Mouse (Mus musculus): ENCODE data around the gene Vmn1r85. TPM values are rescaled to one million over a fixed set of nuclear protein-coding genes. Genes with fewer than 3 reads are reported as not detected.

The Vmn1r85 gene
- total RNA-seq, 2 experiments from 2014 or later, result not detected

DNA sequence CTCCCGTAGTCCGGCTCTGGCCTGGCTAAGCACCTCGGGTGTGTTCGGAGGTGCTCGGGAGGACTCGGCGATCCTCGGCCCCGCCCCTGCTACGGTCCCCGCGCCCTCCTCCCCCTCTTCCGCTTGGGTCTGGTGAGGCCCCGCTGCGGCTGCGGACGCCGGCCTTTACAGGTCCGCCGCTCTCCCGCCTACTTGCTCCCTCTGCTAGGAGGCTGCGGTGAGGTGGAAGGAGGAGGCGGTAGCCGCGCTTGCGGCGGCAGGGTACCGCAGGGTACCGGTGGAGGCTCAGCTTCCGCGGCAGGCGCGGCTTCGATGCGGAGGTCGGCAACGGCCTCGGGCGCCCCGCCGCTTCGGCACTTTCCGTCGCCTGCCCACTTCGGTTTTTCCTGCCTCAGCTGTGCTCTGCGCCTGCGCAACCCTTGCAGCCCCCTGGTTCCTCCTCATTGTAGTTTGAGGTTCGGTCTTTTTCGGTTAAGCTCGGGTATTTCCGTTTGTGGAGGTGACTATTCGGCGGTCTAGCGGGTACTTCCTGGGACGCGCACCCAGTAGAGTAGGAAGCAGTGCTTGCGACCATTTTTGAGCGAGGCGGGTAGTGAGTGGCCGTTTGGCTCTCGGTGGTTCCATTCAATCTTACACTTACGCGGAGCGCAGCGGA lies 56.9 kb downstream of the Vmn1r85 start, which contains the start of gene Ube2m:
Gene Ube2m (minus strand): TSS at position 375 of the 655 bp plus-strand sequence.
- DNase-seq, result peak; percentile 98 to 99

DNA sequence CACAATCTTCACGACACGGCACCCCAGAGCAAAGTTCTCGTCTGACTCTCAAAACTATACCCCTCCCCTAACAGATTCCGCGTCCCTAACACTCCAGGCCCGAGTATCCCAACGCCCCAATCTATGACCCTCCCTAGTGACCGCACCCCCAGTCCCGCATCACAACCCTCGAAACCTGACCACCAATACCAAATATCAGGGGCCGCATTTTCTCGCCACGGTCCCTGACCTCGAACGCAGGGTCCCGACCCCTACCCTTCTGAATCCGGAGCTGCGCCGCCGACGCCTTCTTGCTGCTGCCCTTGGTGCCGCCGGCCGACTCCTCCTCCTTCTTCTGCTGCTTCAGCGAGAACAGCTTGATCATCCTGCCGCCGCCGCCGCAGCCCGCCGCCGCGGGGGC lies 57.6 kb downstream of the Vmn1r85 start:
- no peak for DNase-seq

GRCm38 (mm10) chr7:13036806-13037205 lies 58.2 kb downstream of the Vmn1r85 start:
- no peak for DNase-seq

GRCm38 (mm10) chr7:13035211-13035855 lies 59.6 kb downstream of the Vmn1r85 start:
- no peak for DNase-seq

DNA sequence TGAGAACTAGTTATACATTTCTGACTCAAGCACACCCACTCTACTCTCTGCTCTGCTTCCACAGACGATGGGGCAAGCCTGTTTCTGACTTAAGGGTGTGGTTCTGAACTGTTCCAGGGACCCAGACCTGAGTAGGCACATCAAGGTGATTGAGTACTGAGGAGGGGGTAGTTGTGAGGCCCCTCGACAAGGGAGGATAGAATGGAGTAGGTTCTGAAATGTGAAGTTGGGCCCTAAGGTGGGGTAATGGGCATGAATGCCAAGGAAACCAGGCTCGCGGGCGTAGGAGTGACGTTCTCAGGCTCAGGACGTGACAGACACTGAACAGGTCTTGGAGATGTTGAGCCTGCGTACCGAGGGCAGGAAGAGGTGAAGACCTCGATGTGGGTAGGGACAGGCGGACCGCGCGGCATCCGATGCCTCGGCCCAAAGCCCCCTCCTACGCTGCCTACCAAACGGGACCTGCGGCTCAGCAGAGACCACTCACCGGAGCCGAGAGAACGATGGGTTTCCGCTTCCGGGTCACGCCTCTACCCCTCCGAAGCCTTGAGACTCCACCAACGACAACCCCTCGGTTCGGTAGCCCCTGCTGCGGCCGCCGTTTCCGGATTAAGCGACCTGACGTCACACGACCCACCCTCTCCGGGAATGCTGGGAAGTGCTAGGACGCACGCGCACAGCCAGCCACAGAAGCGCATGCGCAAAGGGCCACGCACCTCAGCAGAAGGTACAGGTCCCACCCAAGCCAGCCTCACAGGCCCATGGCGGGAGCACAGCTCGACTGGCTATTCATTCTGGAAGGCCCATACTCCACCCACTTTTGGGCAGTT lies 60.6 kb downstream of the Vmn1r85 start, which contains the start of gene Chmp2a:
Gene Chmp2a (minus strand): TSS at position 660 of the 830 bp plus-strand sequence.
- peak; percentile 98 to 99 for DNase-seq

DNA sequence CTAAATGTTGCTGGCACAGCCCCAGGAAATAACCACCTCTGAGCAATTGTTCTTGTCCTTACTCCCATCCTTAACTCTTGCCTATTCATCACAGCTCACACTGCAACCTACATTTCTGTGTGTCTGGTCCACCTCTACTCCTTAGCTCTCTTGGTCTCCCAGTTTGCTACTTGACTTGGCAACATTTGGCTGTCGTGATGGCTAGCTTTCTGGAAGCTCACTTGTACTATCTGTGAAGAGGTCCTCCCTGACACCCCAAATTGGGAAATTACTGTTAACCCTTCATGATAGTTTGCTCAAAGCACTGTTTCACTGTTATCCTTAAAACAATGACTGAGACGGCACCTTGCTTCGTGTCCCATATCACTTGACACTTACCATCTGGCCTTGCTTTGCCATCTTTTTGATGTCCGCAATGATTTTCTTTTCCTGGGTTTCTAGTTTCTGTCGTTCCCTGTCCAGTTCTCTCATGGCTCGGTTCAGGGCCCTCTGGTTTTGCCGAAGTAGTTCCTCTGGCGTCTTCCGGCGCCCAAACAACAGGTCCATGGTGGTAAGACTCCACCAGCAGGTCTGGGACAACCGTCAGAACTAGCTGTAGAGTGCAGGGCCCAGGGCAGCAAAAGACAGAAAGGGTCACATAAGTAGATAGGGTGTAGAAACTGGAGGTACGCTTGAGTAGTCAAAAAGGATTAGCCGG lies 61.4 kb downstream of the Vmn1r85 start:
- DNase-seq, result no peak

Other genes starting within 250 kb of the Vmn1r85 start
- gene Zfp128, start 214.0 kb downstream of the Vmn1r85 start, total RNA-seq (2021), result 1 to 10 TPM; 2.9 to 3.1 TPM
- gene Zscan22, start 197.4 kb downstream of the Vmn1r85 start, total RNA-seq (2021), result 1 to 10 TPM; 5.5 to 5.8 TPM
- gene Rps5, start 172.9 kb downstream of the Vmn1r85 start, total RNA-seq (2021), result 100 to 1,000 TPM; 575 to 632 TPM
- under 1 TPM; 0.17 to 0.39 TPM for gene Rnf225, start 167.8 kb downstream of the Vmn1r85 start, total RNA-seq (2021)
- 1 to 10 TPM; 2.3 to 2.4 TPM for gene Zfp324, start 129.3 kb downstream of the Vmn1r85 start, total RNA-seq (2021)
- gene Zfp446, start 117.3 kb downstream of the Vmn1r85 start, total RNA-seq (2021), result 1 to 10 TPM; 2.1 to 2.2 TPM
- not detected for gene Slc27a5, start 97.0 kb downstream of the Vmn1r85 start, total RNA-seq (2021)
- 10 to 100 TPM; 93.5 to 96.6 TPM for gene Trim28, start 96.1 kb downstream of the Vmn1r85 start, total RNA-seq (2021)
- 1 to 10 TPM; 7.3 to 7.4 TPM for gene Zbtb45, start 85.1 kb downstream of the Vmn1r85 start, total RNA-seq (2021)
- gene Chmp2a, start 60.4 kb downstream of the Vmn1r85 start, total RNA-seq (2021), result 100 to 1,000 TPM; 132 to 164 TPM
- gene Ube2m, start 56.9 kb downstream of the Vmn1r85 start, total RNA-seq (2021), result 100 to 1,000 TPM; 177 to 187 TPM
- under 1 TPM; 0.07 to 0.21 TPM for gene Mzf1, start 40.4 kb downstream of the Vmn1r85 start, total RNA-seq (2021)
- not detected for gene Vmn1r86, start 24.7 kb upstream of the Vmn1r85 start, total RNA-seq (2021)
- gene Vmn1r87, start 45.0 kb upstream of the Vmn1r85 start, total RNA-seq (2021), result not detected
- gene Vmn1r88, start 64.4 kb upstream of the Vmn1r85 start, total RNA-seq (2021), result under 1 TPM in 1 of 2 experiments, not detected in 1; 0.05 TPM
- not detected for gene Vmn1r89, start 117.8 kb upstream of the Vmn1r85 start, total RNA-seq (2021)
- 1 to 10 TPM; 2.6 to 4.8 TPM for gene Lig1, start 182.1 kb upstream of the Vmn1r85 start, total RNA-seq (2021)
- 10 to 100 TPM in 1 of 2 experiments, 1 to 10 TPM in 1; 9.6 to 11.0 TPM for gene Zswim9, start 183.5 kb upstream of the Vmn1r85 start, total RNA-seq (2021)
- under 1 TPM in 1 of 2 experiments, not detected in 1; 0.12 TPM for gene Pla2g4c, start 229.5 kb upstream of the Vmn1r85 start, total RNA-seq (2021)